Comparison of ENCODE assay signal across 10 mouse cellular contexts in the genomic region with DNA sequence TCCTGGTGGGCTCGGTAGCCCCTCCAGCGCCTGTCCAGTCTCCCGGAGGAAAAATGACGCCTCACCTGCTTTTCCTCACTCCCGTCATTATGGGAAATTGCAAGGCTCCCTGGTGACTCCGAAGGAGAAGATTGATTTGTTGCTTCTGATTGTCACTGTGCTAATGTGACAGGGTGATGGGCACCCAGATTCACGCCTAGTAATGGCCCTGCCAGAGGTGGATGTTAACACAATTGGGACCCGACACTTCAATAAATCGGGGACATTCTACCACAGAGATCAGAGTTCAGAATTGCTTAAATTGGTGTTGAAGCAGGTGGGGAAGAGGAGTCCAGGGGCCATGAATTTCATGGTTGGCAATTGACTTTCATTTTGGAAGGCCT. TPM values are rescaled to one million over a fixed set of nuclear protein-coding genes. Genes with fewer than 3 reads are reported as not detected.
DNase-seq lines count a peak whose midpoint lies in the region; ATAC-seq and TF ChIP-seq lines count a peak whose summit lies in the region.
"Had no signal": no experiment of that assay in that cellular context is flagged by ENCODE, and none has a peak within 500 bp of the region (broad histone marks: within the 10 kb centered on the region; RNA-seq: fewer than 3 reads in every experiment).

No protein-coding gene starts in this region.

- TF ChIP-seq CTCF in lung, adult 2 months (IDR thresholded peaks at IDR 0.05; ENCODE audit: insufficient read depth, low read length), result no peak

- H3K36me3 ChIP-seq in heart, embryonic 11.5 days (ENCODE audit: control insufficient read depth, insufficient read depth, low read length), result 0 out of 2 replicates have a peak, but pooled peaks cover 2% of the 10 kb centered on the region
- H3K36me3 ChIP-seq in lung, embryonic 16.5 days (ENCODE audit: control insufficient read depth, insufficient read depth, low read length), result no peaks in the 10 kb centered on the region
- no peaks in the 10 kb centered on the region for H3K36me3 ChIP-seq in liver, embryonic 16.5 days (ENCODE audit: control insufficient read depth, insufficient read depth)
- no peaks in the 10 kb centered on the region for H3K36me3 ChIP-seq in stomach, embryonic 16.5 days (ENCODE audit: control insufficient read depth, insufficient read depth, low read length)

- peaks cover 52% of the 10 kb centered on the region for H3K4me1 ChIP-seq in heart, embryonic 11.5 days (ENCODE audit: control insufficient read depth, insufficient read depth, low read length)
- peaks cover 17% of the 10 kb centered on the region for H3K4me1 ChIP-seq in lung, embryonic 16.5 days (replicated peaks; ENCODE audit: control insufficient read depth, insufficient read depth, low read length)
- H3K4me1 ChIP-seq in lung, adult 2 months (ENCODE audit: control insufficient read depth, insufficient read depth, low read length), result peaks cover 6% of the 10 kb centered on the region
- H3K4me1 ChIP-seq in liver, embryonic 16.5 days (ENCODE audit: control insufficient read depth, low read depth, low read length), result peaks cover 5% of the 10 kb centered on the region; the same call in 1 of the 2 replicates
- H3K4me1 ChIP-seq in stomach, embryonic 16.5 days (ENCODE audit: control insufficient read depth, insufficient read depth, low read length), result peaks cover 29% of the 10 kb centered on the region

- TF ChIP-seq POLR2A in lung, adult 2 months (IDR thresholded peaks at IDR 0.05; ENCODE audit: borderline replicate concordance, extremely low read depth, low read depth, low read length), result no peak

- WGBS in heart, embryonic 11.5 days (ENCODE audit: insufficient replicate concordance), result 35% methylated on average over 9 of the region's 9 CpGs
- 22% methylated on average over 9 of the region's 9 CpGs for WGBS in lung, embryonic 16.5 days
- WGBS in lung, adult 2 months, result 56% methylated on average over 9 of the region's 9 CpGs
- 35% methylated on average over 9 of the region's 9 CpGs for WGBS in liver, embryonic 16.5 days (ENCODE audit: insufficient replicate concordance)
- 17% methylated on average over 9 of the region's 9 CpGs for WGBS in stomach, embryonic 16.5 days

- H3K27ac ChIP-seq in heart, embryonic 11.5 days (ENCODE audit: low read depth, low read length), result 0 out of 2 replicates have a peak overlapping the region, but pooled peaks have one; percentile 29
- peak overlapping the region; percentile 1; the same call in 1 of the 2 replicates for H3K27ac ChIP-seq in lung, embryonic 16.5 days (ENCODE audit: low read length)
- no peak overlapping the region for H3K27ac ChIP-seq in liver, embryonic 16.5 days (ENCODE audit: low read length)
- peak overlapping the region; percentile 73 for H3K27ac ChIP-seq in stomach, embryonic 16.5 days (ENCODE audit: low read length)

- no peak for ATAC-seq in heart, embryonic 11.5 days (replicated peaks; ENCODE audit: insufficient number of reproducible peaks, low FRiP score, low TSS enrichment)
- no peak for ATAC-seq in lung, embryonic 16.5 days (ENCODE audit: low read depth)
- ATAC-seq in liver, embryonic 16.5 days (ENCODE audit: low read depth), result no peak
- ATAC-seq in stomach, embryonic 16.5 days (ENCODE audit: insufficient read depth, low FRiP score), result no peak

- H3K4me3 ChIP-seq in heart, embryonic 11.5 days (ENCODE audit: low read depth, low read length), result no peak overlapping the region
- H3K4me3 ChIP-seq in lung, embryonic 16.5 days (ENCODE audit: low read length), result no peak overlapping the region
- H3K4me3 ChIP-seq in lung, adult 2 months (replicated peaks; ENCODE audit: extremely low read depth, low read depth, low read length), result no peak overlapping the region
- H3K4me3 ChIP-seq in liver, embryonic 16.5 days (ENCODE audit: low read depth, low read length), result no peak overlapping the region
- H3K4me3 ChIP-seq in stomach, embryonic 16.5 days (replicated peaks; ENCODE audit: low read length), result 0 out of 2 replicates have a peak overlapping the region, but pooled peaks have one; percentile 1

- peak overlapping the region; percentile 52 for H3K4me2 ChIP-seq in heart, embryonic 11.5 days
- no peak overlapping the region for H3K4me2 ChIP-seq in lung, embryonic 16.5 days (ENCODE audit: low read depth, low read length)
- H3K4me2 ChIP-seq in liver, embryonic 16.5 days (ENCODE audit: low read depth, low read length), result peak overlapping the region; percentile 4; the same call in 1 of the 2 replicates
- peak overlapping the region; percentile 41; the same call in 1 of the 2 replicates for H3K4me2 ChIP-seq in stomach, embryonic 16.5 days (ENCODE audit: low read depth, low read length)

- no peak overlapping the region for H3K9ac ChIP-seq in heart, embryonic 11.5 days (ENCODE audit: low read depth, low read length)
- no peak overlapping the region for H3K9ac ChIP-seq in lung, embryonic 16.5 days (ENCODE audit: low read length)
- no peak overlapping the region for H3K9ac ChIP-seq in liver, embryonic 16.5 days (ENCODE audit: low read depth, low read length)
- H3K9ac ChIP-seq in stomach, embryonic 16.5 days (ENCODE audit: low read length), result peak overlapping the region; percentile 22; the same call in 1 of the 2 replicates

- H3K9me3 ChIP-seq in heart, embryonic 11.5 days (replicated peaks; ENCODE audit: control insufficient read depth, low read length), result no peaks in the 10 kb centered on the region
- H3K9me3 ChIP-seq in lung, embryonic 16.5 days (ENCODE audit: control insufficient read depth, low read length), result no peaks in the 10 kb centered on the region
- no peaks in the 10 kb centered on the region for H3K9me3 ChIP-seq in liver, embryonic 16.5 days (replicated peaks; ENCODE audit: control insufficient read depth, low read length)
- no peaks in the 10 kb centered on the region for H3K9me3 ChIP-seq in stomach, embryonic 16.5 days (replicated peaks; ENCODE audit: control insufficient read depth, low read length)

- no peak for DNase-seq in heart, adult 8-10 months (ENCODE audit: low spot score)
- no peak for DNase-seq in lung, adult 2 months
- no peak for DNase-seq in thymus, postnatal 4 days
- no peak for DNase-seq in gastrocnemius, postnatal 25 days

- no peaks in the 10 kb centered on the region for H3K27me3 ChIP-seq in heart, embryonic 11.5 days (ENCODE audit: control insufficient read depth, insufficient read depth, low read length)
- no peaks in the 10 kb centered on the region for H3K27me3 ChIP-seq in lung, embryonic 16.5 days (ENCODE audit: control insufficient read depth, insufficient read depth, low read depth, low read length)
- H3K27me3 ChIP-seq in liver, embryonic 16.5 days (ENCODE audit: control insufficient read depth, insufficient read depth, low read depth, low read length), result no peaks in the 10 kb centered on the region
- no peaks in the 10 kb centered on the region for H3K27me3 ChIP-seq in stomach, embryonic 16.5 days (ENCODE audit: control insufficient read depth, insufficient read depth, low read length)

RNA-seq across cellular contexts. Expression of a gene that starts 17.7 kb away (rescaled TPM):
- 83.3 and 93.3 TPM in 2 replicates for polyA plus RNA-seq in heart, embryonic 11.5 days (2014; fragmentation: Nextera tagmentation; extraction: Ambion mirVana)
- total RNA-seq in heart, adult 8-10 months (2022), result 10 to 100 TPM; 42.6 to 46.1 (median 44.5) TPM
- polyA plus RNA-seq in lung, embryonic 16.5 days (2015; fragmentation: Nextera tagmentation; extraction: Ambion mirVana), result 113 and 115 TPM in 2 replicates
- 54.7 and 80.5 TPM in 2 replicates for polyA plus RNA-seq in lung, adult 2 months (2012; rRNA removed)
- polyA plus RNA-seq in liver, embryonic 16.5 days (2015; fragmentation: Nextera tagmentation; extraction: Ambion mirVana), result 8.0 and 9.2 TPM in 2 replicates
- 132 and 141 TPM in 2 replicates for polyA plus RNA-seq in stomach, embryonic 16.5 days (2015; fragmentation: Nextera tagmentation; extraction: Ambion mirVana)
- total RNA-seq in gastrocnemius, postnatal 25 days (2021), result 10 to 100 TPM; 19.0 to 22.7 TPM
- total RNA-seq: hematopoietic stem cell, adult 5-6 weeks; megakaryocyte, adult 5-6 weeks had no signal
